18 mouse cellular contexts compared by ENCODE assay signal in the genomic region with DNA sequence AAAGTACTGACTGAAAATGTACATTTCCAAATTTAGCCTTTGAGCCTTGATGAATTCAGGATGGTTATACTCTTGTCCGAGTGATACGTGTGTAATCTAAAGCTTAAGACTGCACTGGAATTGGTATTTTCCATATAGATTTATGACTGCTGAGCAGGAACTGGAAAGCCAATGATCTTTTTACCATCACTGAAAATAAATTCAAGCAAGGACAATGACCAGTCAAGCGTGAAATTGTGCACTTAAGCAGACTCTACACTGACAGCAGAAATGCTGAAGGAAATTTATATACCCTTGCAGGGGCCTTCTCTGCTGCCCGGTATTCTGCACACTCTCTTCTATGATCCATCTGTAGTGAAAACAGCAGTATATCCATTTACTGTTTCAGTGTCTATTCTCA.
DNase-seq lines count a peak whose midpoint lies in the region; ATAC-seq and TF ChIP-seq lines count a peak whose summit lies in the region.
"Had no signal": no experiment of that assay in that cellular context is flagged by ENCODE, and none has a peak within 500 bp of the region (broad histone marks: within the 10 kb centered on the region; RNA-seq: fewer than 3 reads in every experiment).

No protein-coding gene starts in this region.

- TF ChIP-seq POLR2A in brain, embryonic 14.5 days (IDR thresholded peaks at IDR 0.05; ENCODE audit: borderline replicate concordance, extremely low read depth, insufficient read depth, insufficient read length, poor library complexity, severe bottlenecking): no peak

- H3K36me3 ChIP-seq in forebrain, embryonic 14.5 days (ENCODE audit: control insufficient read depth, insufficient read depth, low read length): no peaks in the 10 kb centered on the region
- H3K36me3 ChIP-seq in forebrain, embryonic 11.5 days (ENCODE audit: control insufficient read depth, insufficient read depth, low read length): no peaks in the 10 kb centered on the region
- no peaks in the 10 kb centered on the region for H3K36me3 ChIP-seq in hindbrain, embryonic 16.5 days (ENCODE audit: control insufficient read depth, insufficient read depth, low read length)
- H3K36me3 ChIP-seq in neural tube, embryonic 15.5 days: no peaks in the 10 kb centered on the region
- H3K36me3 ChIP-seq: embryonic facial prominence, embryonic 12.5 days; forebrain, embryonic 10.5 days; G1E; liver, embryonic 12.5 days had no signal

- ATAC-seq in forebrain, embryonic 14.5 days: no peak
- ATAC-seq in forebrain, embryonic 11.5 days (replicated peaks; ENCODE audit: low FRiP score): no peak
- ATAC-seq in hindbrain, embryonic 16.5 days: peak; percentile 60; the same call in 1 of the 2 replicates
- 0 out of 2 replicates have a peak, but pooled peaks have one; percentile 55 for ATAC-seq in neural tube, embryonic 15.5 days (ENCODE audit: low FRiP score)
- no peak for ATAC-seq in activated CD4-positive, CD25-positive, alpha-beta regulatory T cell, adult 4 months
- ATAC-seq: inflammation-experienced regulatory T-cells, adult 6 months; liver, embryonic 12.5 days; lung, postnatal 0 days had no signal

- peak; percentile 7 for DNase-seq in forebrain, embryonic 14.5 days (ENCODE audit: low spot score)
- DNase-seq in forebrain, embryonic 11.5 days (ENCODE audit: low spot score): no peak
- peak; percentile 71 for DNase-seq in brain, embryonic 14.5 days (ENCODE audit: low read depth)
- DNase-seq in urinary bladder, postnatal 4 days (ENCODE audit: low spot score in 2 of 2): no peak
- DNase-seq: cerebellum, adult 2 months; heart, adult 11 months; kidney, postnatal 14 days; layer of hippocampus, adult 9-11 months; thymus, postnatal 36 days had no signal

- H3K9ac ChIP-seq in forebrain, embryonic 14.5 days (ENCODE audit: low read length): no peak overlapping the region
- no peak overlapping the region for H3K9ac ChIP-seq in forebrain, embryonic 11.5 days (ENCODE audit: low read length)
- no peak overlapping the region for H3K9ac ChIP-seq in hindbrain, embryonic 16.5 days (ENCODE audit: low read depth, low read length)
- no peak overlapping the region for H3K9ac ChIP-seq in neural tube, embryonic 15.5 days (replicated peaks)
- H3K9ac ChIP-seq: embryonic facial prominence, embryonic 12.5 days; liver, embryonic 12.5 days had no signal

- H3K4me1 ChIP-seq in forebrain, embryonic 14.5 days (ENCODE audit: control insufficient read depth, insufficient read depth, low read length): no peaks in the 10 kb centered on the region
- H3K4me1 ChIP-seq in forebrain, embryonic 11.5 days (replicated peaks; ENCODE audit: control insufficient read depth, insufficient read depth, low read length): no peaks in the 10 kb centered on the region
- H3K4me1 ChIP-seq in hindbrain, embryonic 16.5 days (ENCODE audit: control insufficient read depth, insufficient read depth, low read depth, low read length): no peaks in the 10 kb centered on the region
- no peaks in the 10 kb centered on the region for H3K4me1 ChIP-seq in neural tube, embryonic 15.5 days
- H3K4me1 ChIP-seq: embryonic facial prominence, embryonic 12.5 days; forebrain, embryonic 10.5 days; liver, embryonic 12.5 days had no signal

- WGBS in forebrain, embryonic 14.5 days: 87% methylated on average over 4 of the region's 4 CpGs
- 83% methylated on average over 4 of the region's 4 CpGs for WGBS in forebrain, embryonic 11.5 days
- WGBS in hindbrain, embryonic 16.5 days: 47% methylated on average over 4 of the region's 4 CpGs
- WGBS in neural tube, embryonic 15.5 days: 21% methylated on average over 4 of the region's 4 CpGs

- H3K9me3 ChIP-seq in forebrain, embryonic 14.5 days (replicated peaks; ENCODE audit: control insufficient read depth, low read length): no peaks in the 10 kb centered on the region
- H3K9me3 ChIP-seq in forebrain, embryonic 11.5 days (ENCODE audit: control insufficient read depth, low read length): no peaks in the 10 kb centered on the region
- no peaks in the 10 kb centered on the region for H3K9me3 ChIP-seq in hindbrain, embryonic 16.5 days (ENCODE audit: control insufficient read depth, low read length)
- no peaks in the 10 kb centered on the region for H3K9me3 ChIP-seq in neural tube, embryonic 15.5 days (replicated peaks)
- H3K9me3 ChIP-seq: embryonic facial prominence, embryonic 12.5 days; forebrain, embryonic 10.5 days; G1E; liver, embryonic 12.5 days had no signal

- H3K4me3 ChIP-seq in forebrain, embryonic 14.5 days (ENCODE audit: low read depth, low read length): no peak overlapping the region
- H3K4me3 ChIP-seq in forebrain, embryonic 11.5 days (ENCODE audit: low read depth, low read length): no peak overlapping the region
- no peak overlapping the region for H3K4me3 ChIP-seq in hindbrain, embryonic 16.5 days (ENCODE audit: low read length)
- H3K4me3 ChIP-seq in neural tube, embryonic 15.5 days (replicated peaks): no peak overlapping the region
- H3K4me3 ChIP-seq: embryonic facial prominence, embryonic 12.5 days; forebrain, embryonic 10.5 days; liver, embryonic 12.5 days had no signal

- no peak overlapping the region for H3K4me2 ChIP-seq in forebrain, embryonic 14.5 days (ENCODE audit: low read length)
- no peak overlapping the region for H3K4me2 ChIP-seq in forebrain, embryonic 11.5 days (ENCODE audit: low read depth, low read length, severe bottlenecking)
- H3K4me2 ChIP-seq in hindbrain, embryonic 16.5 days (ENCODE audit: low read length): no peak overlapping the region
- no peak overlapping the region for H3K4me2 ChIP-seq in neural tube, embryonic 15.5 days
- H3K4me2 ChIP-seq: embryonic facial prominence, embryonic 12.5 days; liver, embryonic 12.5 days had no signal

- no peak for TF ChIP-seq CTCF in brain, embryonic 14.5 days (IDR thresholded peaks at IDR 0.05; ENCODE audit: borderline replicate concordance, extremely low read depth, insufficient read depth, insufficient read length)

- H3K27ac ChIP-seq in forebrain, embryonic 14.5 days (ENCODE audit: low read depth, low read length): no peak overlapping the region
- no peak overlapping the region for H3K27ac ChIP-seq in forebrain, embryonic 11.5 days (ENCODE audit: low read depth, low read length)
- H3K27ac ChIP-seq in hindbrain, embryonic 16.5 days (ENCODE audit: low read depth, low read length): no peak overlapping the region
- no peak overlapping the region for H3K27ac ChIP-seq in neural tube, embryonic 15.5 days (replicated peaks)
- H3K27ac ChIP-seq: embryonic facial prominence, embryonic 12.5 days; forebrain, embryonic 10.5 days; liver, embryonic 12.5 days had no signal

- no peaks in the 10 kb centered on the region for H3K27me3 ChIP-seq in forebrain, embryonic 14.5 days (replicated peaks; ENCODE audit: control insufficient read depth, insufficient read depth, low read length)
- no peaks in the 10 kb centered on the region for H3K27me3 ChIP-seq in forebrain, embryonic 11.5 days (ENCODE audit: control insufficient read depth, insufficient read depth, low read length)
- no peaks in the 10 kb centered on the region for H3K27me3 ChIP-seq in hindbrain, embryonic 16.5 days (replicated peaks; ENCODE audit: control insufficient read depth, insufficient read depth, low read length)
- no peaks in the 10 kb centered on the region for H3K27me3 ChIP-seq in neural tube, embryonic 15.5 days (replicated peaks)
- H3K27me3 ChIP-seq: embryonic facial prominence, embryonic 12.5 days; liver, embryonic 12.5 days had no signal

Comparison
In these comparisons a context has a peak if more than half of its experiments do, and no peak if none do; other contexts are left out.
1. DNase-seq: peak in forebrain, embryonic 14.5 days (single experiment) and brain, embryonic 14.5 days (single experiment); none in forebrain, embryonic 11.5 days (single experiment) and urinary bladder, postnatal 4 days (0 of 2).
2. ATAC-seq: peak in hindbrain, embryonic 16.5 days (single experiment) and neural tube, embryonic 15.5 days (single experiment); none in forebrain, embryonic 14.5 days (single experiment), forebrain, embryonic 11.5 days (single experiment) and activated CD4-positive, CD25-positive, alpha-beta regulatory T cell, adult 4 months (single experiment).